Mouse (Mus musculus) liver, embryonic 15.5 days (tissue): Measurements from ENCODE around the gene 1700113H08Rik. TPM values are rescaled to one million over a fixed set of nuclear protein-coding genes. Genes with fewer than 3 reads are reported as not detected.

Source experiments
- ATAC-seq: fragments of 200-750 bp; cut with Nextera tagmentation; 2 replicates; pipeline ENCODE4 v1.8.0; 2017; ENCODE audit warnings: moderate number of reproducible peaks, mild to moderate bottlenecking, moderate library complexity; ENCODE audit not compliant: insufficient read depth
- H3K27ac ChIP-seq: fragments of 300-500 bp; sonication (generic); replicated peaks from 2 replicates; pipeline ENCODE4 v1.5.1; 2015; ENCODE audit warnings: mild to moderate bottlenecking, inconsistent platforms
- H3K27me3 ChIP-seq: fragments of 300-500 bp; sonication (generic); 2 replicates; pipeline ENCODE4 v1.6.1; 2015; ENCODE audit warnings: mild to moderate bottlenecking, inconsistent platforms
- H3K36me3 ChIP-seq: fragments of 300-500 bp; sonication (generic); replicated peaks from 2 replicates; pipeline ENCODE4 v1.6.1; 2015; ENCODE audit warnings: moderate library complexity, mild to moderate bottlenecking, inconsistent platforms
- H3K4me1 ChIP-seq: fragments of 300-500 bp; sonication (generic); replicated peaks from 2 replicates; pipeline ENCODE4 v1.6.1; 2015; ENCODE audit warnings: inconsistent platforms
- H3K4me2 ChIP-seq: fragments of 300-500 bp; sonication (generic); 2 replicates; pipeline ENCODE4 v1.6.1; 2015; ENCODE audit warnings: moderate library complexity, mild to moderate bottlenecking, inconsistent platforms
- H3K4me3 ChIP-seq: fragments of 300-500 bp; sonication (generic); replicated peaks from 2 replicates; pipeline ENCODE4 v1.5.1; 2015; ENCODE audit warnings: mild to moderate bottlenecking, inconsistent platforms
- H3K9ac ChIP-seq: fragments of 300-500 bp; sonication (generic); 2 replicates; pipeline ENCODE4 v1.6.1; 2015; ENCODE audit warnings: moderate library complexity, mild to moderate bottlenecking, inconsistent platforms
- H3K9me3 ChIP-seq: fragments of 300-500 bp; sonication (generic); replicated peaks from 2 replicates; pipeline ENCODE4 v1.6.1; 2016; ENCODE audit warnings: inconsistent platforms
- WGBS: fragments of 180-500 bp; shearing (Covaris S2); methylation state at CpG from one replicate; pipeline ENCODE4 v1.1.7; 2015; ENCODE audit warnings: mixed read lengths; ENCODE audit not compliant: insufficient replicate concordance; 5-methylcytosine and 5-hydroxymethylcytosine counted together
- polyA plus RNA-seq: library from polyadenylated mRNA; unstranded; fragments of >200 nt; fragmentation: Nextera tagmentation; extraction: Ambion mirVana; gene quantifications from 2 replicates; pipeline ENCODE4 v1.2.1, GENCODE M21; 2015

The 1700113H08Rik gene
- polyA plus RNA-seq, 1 experiment from 2014 or later, result not detected

GRCm38 (mm10) chr10:87058926-87059325 lies 1.1 kb downstream of the 1700113H08Rik start:
- Histone ChIP-seq H3K27ac (no peak overlapping the region), H3K4me1 (0 out of 2 replicates have a peak, but pooled peaks cover 6% of the 10 kb centered on the region), H3K36me3 (no peaks in the 10 kb centered on the region), H3K9ac (no peak overlapping the region), H3K27me3 (peaks cover 9% of the 10 kb centered on the region), H3K4me3 (no peak overlapping the region), H3K9me3 (no peaks in the 10 kb centered on the region), H3K4me2 (no peak overlapping the region; the same call in 1 of the 2 replicates)
- 29% methylated on average over 9 of the region's 9 CpGs for WGBS
- no peak for ATAC-seq

GRCm38 (mm10) chr10:87059447-87059846 lies 1.6 kb downstream of the 1700113H08Rik start:
- H3K27ac ChIP-seq, result no peak overlapping the region
- H3K9me3 ChIP-seq, result no peaks in the 10 kb centered on the region
- no peak for ATAC-seq
- no peak overlapping the region for H3K4me3 ChIP-seq
- H3K4me2 ChIP-seq, result no peak overlapping the region
- no peaks in the 10 kb centered on the region for H3K36me3 ChIP-seq
- H3K9ac ChIP-seq, result no peak overlapping the region
- peaks cover 9% of the 10 kb centered on the region for H3K27me3 ChIP-seq
- 0 out of 2 replicates have a peak, but pooled peaks cover 6% of the 10 kb centered on the region for H3K4me1 ChIP-seq
- WGBS, result 63% methylated on average over 6 of the region's 6 CpGs

- Histone ChIP-seq H3K9me3 (no peaks in the 10 kb centered on the region), H3K27me3 (no peaks in the 10 kb centered on the region), H3K27ac (no peak overlapping the region), H3K4me3 (no peak overlapping the region), H3K36me3 (no peaks in the 10 kb centered on the region), H3K9ac (no peak overlapping the region), H3K4me2 (no peak overlapping the region), H3K4me1 (no peaks in the 10 kb centered on the region)
- ATAC-seq, result no peak
- WGBS, result 69% methylated on average over 6 of the region's 6 CpGs
Observed at GRCm38 (mm10) chr10:87084236-87084635, 26.4 kb downstream of the 1700113H08Rik start.

DNA sequence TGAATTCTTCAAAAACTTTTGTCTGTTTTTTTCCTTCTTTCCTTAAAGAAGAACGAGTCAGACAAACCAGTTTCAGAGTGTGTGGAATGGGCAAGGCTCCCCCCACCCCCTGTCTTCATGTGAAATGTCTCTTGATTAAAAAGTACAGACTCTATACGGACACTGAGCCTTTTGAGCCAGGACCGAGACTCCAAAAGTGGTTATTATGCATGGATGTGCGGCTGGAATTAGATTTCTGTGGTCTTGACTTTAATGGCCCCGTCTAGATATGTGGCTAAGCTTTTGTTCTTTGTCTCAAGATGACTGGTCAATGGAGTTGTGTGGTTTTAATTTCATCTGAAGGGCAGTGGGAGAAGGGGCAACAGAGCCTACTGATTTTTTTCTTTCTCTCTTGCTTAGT lies 29.8 kb downstream of the 1700113H08Rik start:
- Histone ChIP-seq H3K4me1 (no peaks in the 10 kb centered on the region), H3K27me3 (no peaks in the 10 kb centered on the region), H3K27ac (no peak overlapping the region), H3K4me3 (no peak overlapping the region), H3K36me3 (no peaks in the 10 kb centered on the region), H3K9me3 (no peaks in the 10 kb centered on the region), H3K4me2 (no peak overlapping the region), H3K9ac (no peak overlapping the region)
- ATAC-seq, result no peak
- 54% methylated on average over 5 of the region's 5 CpGs for WGBS

DNA sequence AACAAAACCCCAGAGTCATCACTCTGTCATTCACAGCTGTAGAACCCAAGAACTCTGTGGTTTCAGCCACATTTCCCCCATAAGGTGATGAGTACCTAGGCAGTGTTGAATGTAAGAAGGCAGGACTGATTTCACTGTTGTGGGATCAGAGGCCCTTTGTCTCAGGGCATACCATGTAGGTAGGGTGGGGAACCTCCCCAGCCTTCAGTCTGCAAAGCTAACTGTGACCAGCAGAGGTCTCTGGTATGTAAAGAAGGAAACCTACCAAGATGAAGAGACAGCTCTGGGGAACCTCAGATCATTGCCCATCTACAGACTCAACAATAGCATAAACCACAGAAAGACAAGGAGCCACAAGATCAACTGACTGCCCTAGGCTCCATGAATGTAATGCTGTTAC lies 36.4 kb downstream of the 1700113H08Rik start:
- no peak overlapping the region for H3K4me2 ChIP-seq
- H3K36me3 ChIP-seq, result no peaks in the 10 kb centered on the region
- H3K9ac ChIP-seq, result no peak overlapping the region
- H3K4me3 ChIP-seq, result no peak overlapping the region
- no peaks in the 10 kb centered on the region for H3K4me1 ChIP-seq
- no peaks in the 10 kb centered on the region for H3K27me3 ChIP-seq
- no peak overlapping the region for H3K27ac ChIP-seq
- no peaks in the 10 kb centered on the region for H3K9me3 ChIP-seq
- ATAC-seq, result no peak

DNA sequence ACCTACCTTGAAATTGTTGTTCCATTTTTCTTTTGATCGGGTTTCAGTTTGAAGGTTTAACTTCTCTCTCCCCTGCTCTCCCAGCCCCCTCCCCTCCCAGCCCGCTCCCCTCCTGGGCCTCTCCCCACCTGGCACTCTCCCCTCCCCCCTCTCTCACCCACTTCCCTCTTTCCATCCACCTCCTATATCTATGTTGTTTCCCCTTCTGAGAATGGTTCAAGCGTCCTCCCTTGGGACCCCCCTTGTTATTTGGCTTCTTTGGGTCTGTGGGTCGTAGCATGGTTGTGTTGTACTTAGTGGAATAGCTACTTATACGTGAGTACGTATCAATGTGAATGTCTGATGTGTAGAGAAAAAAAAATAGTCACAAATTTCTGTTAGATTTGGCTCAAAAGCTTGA lies 40.9 kb downstream of the 1700113H08Rik start:
- Histone ChIP-seq H3K4me3 (no peak overlapping the region), H3K27me3 (no peaks in the 10 kb centered on the region), H3K4me2 (no peak overlapping the region), H3K27ac (no peak overlapping the region), H3K9me3 (no peaks in the 10 kb centered on the region), H3K4me1 (no peaks in the 10 kb centered on the region), H3K36me3 (no peaks in the 10 kb centered on the region), H3K9ac (no peak overlapping the region)
- 35% methylated on average over 5 of the region's 6 CpGs for WGBS
- ATAC-seq, result no peak

DNA sequence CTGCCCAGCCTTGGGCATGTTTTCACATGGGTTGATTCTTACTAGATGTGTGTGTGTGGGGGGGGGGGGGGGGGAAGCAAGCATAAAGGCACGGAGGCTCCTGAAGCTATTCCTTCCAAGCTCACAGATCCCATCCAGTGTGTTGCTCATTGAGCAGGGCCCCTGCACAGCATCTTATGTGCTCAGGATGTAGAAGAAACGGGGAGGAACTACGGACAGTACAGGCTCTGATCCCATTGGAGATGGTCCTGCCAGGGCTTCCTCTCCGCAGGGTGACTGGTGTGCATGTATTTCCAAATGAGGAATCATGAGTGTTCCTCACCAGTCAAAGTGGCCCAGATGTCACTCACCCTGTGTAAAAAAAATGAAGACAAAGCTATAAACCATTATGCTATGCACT lies 42.8 kb downstream of the 1700113H08Rik start:
- Histone ChIP-seq H3K27me3 (no peaks in the 10 kb centered on the region), H3K4me3 (no peak overlapping the region), H3K9me3 (no peaks in the 10 kb centered on the region), H3K9ac (no peak overlapping the region), H3K36me3 (no peaks in the 10 kb centered on the region), H3K4me2 (no peak overlapping the region), H3K4me1 (no peaks in the 10 kb centered on the region), H3K27ac (no peak overlapping the region)
- 68% methylated on average over 4 of the region's 4 CpGs for WGBS
- ATAC-seq, result no peak

- Histone ChIP-seq H3K9me3 (no peaks in the 10 kb centered on the region), H3K27ac (no peak overlapping the region), H3K4me2 (no peak overlapping the region), H3K4me1 (no peaks in the 10 kb centered on the region), H3K9ac (no peak overlapping the region), H3K27me3 (no peaks in the 10 kb centered on the region), H3K36me3 (no peaks in the 10 kb centered on the region), H3K4me3 (no peak overlapping the region)
- ATAC-seq, result no peak
- WGBS, result 55% methylated on average over 9 of the region's 9 CpGs
Observed at GRCm38 (mm10) chr10:87101265-87101950, 43.6 kb downstream of the 1700113H08Rik start.

- Histone ChIP-seq H3K9ac (no peak overlapping the region), H3K36me3 (no peaks in the 10 kb centered on the region), H3K4me1 (no peaks in the 10 kb centered on the region), H3K4me2 (no peak overlapping the region), H3K9me3 (no peaks in the 10 kb centered on the region), H3K4me3 (no peak overlapping the region), H3K27ac (no peak overlapping the region), H3K27me3 (no peaks in the 10 kb centered on the region)
- ATAC-seq, result no peak
- 50% methylated on average over 3 of the region's 3 CpGs for WGBS
Observed at GRCm38 (mm10) chr10:87101951-87102320, 44.1 kb downstream of the 1700113H08Rik start.

GRCm38 (mm10) chr10:87102455-87102854 lies 44.6 kb downstream of the 1700113H08Rik start:
- Histone ChIP-seq H3K4me1 (no peaks in the 10 kb centered on the region), H3K27me3 (no peaks in the 10 kb centered on the region), H3K4me3 (no peak overlapping the region), H3K9ac (no peak overlapping the region), H3K36me3 (no peaks in the 10 kb centered on the region), H3K9me3 (no peaks in the 10 kb centered on the region), H3K27ac (no peak overlapping the region), H3K4me2 (no peak overlapping the region)
- no peak for ATAC-seq
- WGBS, result 69% methylated on average over 13 of the region's 13 CpGs

DNA sequence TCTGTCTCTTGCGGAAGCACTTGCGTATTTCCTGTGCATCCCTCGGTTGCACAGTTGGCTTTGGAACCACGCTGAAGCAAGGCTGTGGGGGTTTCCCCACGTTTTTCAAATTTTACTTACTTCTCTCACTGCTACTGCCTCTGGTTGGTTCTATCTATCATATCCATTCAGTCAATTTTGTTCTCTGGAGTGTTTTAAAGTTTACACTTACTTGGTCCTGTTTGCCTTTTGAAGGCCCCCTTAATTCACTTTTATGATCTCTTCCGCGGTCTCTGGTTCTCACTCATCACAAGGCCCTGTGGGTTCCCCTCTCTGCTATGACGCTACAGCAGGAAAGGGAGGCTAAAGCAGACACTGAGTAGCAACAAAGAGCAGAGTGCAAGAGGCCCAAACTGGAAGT lies 45.4 kb downstream of the 1700113H08Rik start:
- no peak overlapping the region for H3K9ac ChIP-seq
- ATAC-seq, result no peak
- H3K4me2 ChIP-seq, result no peak overlapping the region
- H3K9me3 ChIP-seq, result no peaks in the 10 kb centered on the region
- no peaks in the 10 kb centered on the region for H3K27me3 ChIP-seq
- no peaks in the 10 kb centered on the region for H3K4me1 ChIP-seq
- H3K27ac ChIP-seq, result no peak overlapping the region
- H3K4me3 ChIP-seq, result no peak overlapping the region
- WGBS, result 45% methylated on average over 8 of the region's 8 CpGs
- H3K36me3 ChIP-seq, result no peaks in the 10 kb centered on the region
